ENCODE assay signal across 23 mouse cellular contexts in genomic region chr8:83764116-83764515, GRCm38 (mm10). TPM values are rescaled to one million over a fixed set of nuclear protein-coding genes. Genes with fewer than 3 reads are reported as not detected.
DNase-seq lines count a peak whose midpoint lies in the region; ATAC-seq and TF ChIP-seq lines count a peak whose summit lies in the region.
"Had no signal": no experiment of that assay in that cellular context is flagged by ENCODE, and none has a peak within 500 bp of the region (broad histone marks: within the 10 kb centered on the region; RNA-seq: fewer than 3 reads in every experiment).

No protein-coding gene starts in this region.

- intact Hi-C loops in left cerebral cortex, postnatal 4 days (cut with DNase I): no loop called here

- no peak overlapping the region for H3K27ac ChIP-seq in testis, adult 2 months (ENCODE audit: control insufficient read depth, insufficient read depth, low read depth, low read length)

- no peak for TF ChIP-seq CTCF in testis, adult 2 months (IDR thresholded peaks at IDR 0.05; ENCODE audit: control insufficient read depth, insufficient read depth, insufficient replicate concordance, low read depth, low read length)

- DNase-seq in cerebellum, postnatal 10 days: peak; percentile 77 to 83
- DNase-seq in cerebellum, adult 9-10 months: no peak
- peak; percentile 59 to 72 for DNase-seq in cerebellum, postnatal 14 days
- DNase-seq in left cerebral cortex, postnatal 4 days: peak; percentile 72
- no peak for DNase-seq in left cerebral cortex, adult 11 months (ENCODE audit: low spot score)
- DNase-seq in testis, postnatal 14 days (ENCODE audit: low spot score): no peak
- DNase-seq: adrenal gland, adult 2 months; adrenal gland, adult 8-10 months; adrenal gland, postnatal 10 days; adrenal gland, postnatal 14 days; adrenal gland, postnatal 25 days; adrenal gland, postnatal 36 days; B cell, adult 2 months; cerebellum, adult 11 months; cerebellum, adult 11-12 months; cerebellum, adult 18-20 months had no signal

- TF ChIP-seq POLR2A in testis, adult 2 months (IDR thresholded peaks at IDR 0.05; ENCODE audit: control insufficient read depth, low read depth, low read length): no peak

- H3K4me1 ChIP-seq in testis, adult 2 months (ENCODE audit: control insufficient read depth, insufficient read depth, low read length): peaks cover 3% of the 10 kb centered on the region

- no peak for ATAC-seq in cerebellum, adult (ENCODE audit: insufficient number of reproducible peaks, low FRiP score, low TSS enrichment)
- ATAC-seq: activated CD4-positive, CD25-positive, alpha-beta regulatory T cell, adult 4 months; CD4-positive, CD25-positive, alpha-beta regulatory T cell, adult 4 months; Patski had no signal

- no peaks in the 10 kb centered on the region for H3K36me3 ChIP-seq in testis, adult 2 months (ENCODE audit: control insufficient read depth, insufficient read depth, low read length)
- H3K36me3 ChIP-seq: G1E had no signal

- H3K27me3 ChIP-seq in testis, adult 2 months (ENCODE audit: control insufficient read depth, insufficient read depth, low read length): no peaks in the 10 kb centered on the region
- H3K27me3 ChIP-seq: CH12.LX, Patski had no signal

- H3K4me3 ChIP-seq in testis, adult 2 months (ENCODE audit: control insufficient read depth, low read depth, low read length): peak overlapping the region; percentile 69

RNA-seq across cellular contexts. Expression of gene Adgre5, which starts 23.0 kb away (rescaled TPM):
- 10 to 100 TPM in 1 of 2 experiments, 1 to 10 TPM in 1; 9.4 to 11.5 TPM for total RNA-seq in left cerebral cortex, postnatal 4 days (2021)
- polyA plus RNA-seq in testis, adult 2 months (2012; rRNA removed): 6.1 and 13.1 TPM in 2 replicates

RNA-seq across cellular contexts. Expression of gene Ddx39, which starts 49.1 kb away (rescaled TPM):
- 10 to 100 TPM; 39.1 to 39.7 TPM for total RNA-seq in left cerebral cortex, postnatal 4 days (2021)
- 101 and 105 TPM in 2 replicates for polyA plus RNA-seq in testis, adult 2 months (2012; rRNA removed)

Comparison
In these comparisons a context has a peak if more than half of its experiments do, and no peak if none do; other contexts are left out.
1. DNase-seq: peak in cerebellum, postnatal 10 days (2 of 2), cerebellum, postnatal 14 days (2 of 2) and left cerebral cortex, postnatal 4 days (single experiment); none in cerebellum, adult 9-10 months (single experiment), left cerebral cortex, adult 11 months (single experiment) and testis, postnatal 14 days (single experiment).